Mouse (Mus musculus): ENCODE measurements at regions not wholly inside any gene's neighbourhood (a gene's known extent, or its start where the extent isn't known, plus 50 kb on each side); places are given as distances from the start of the nearest gene placed in this dataset.
A peak's percentile ranks its signal among the peaks of the same experiment; 100 is the strongest.

DNA sequence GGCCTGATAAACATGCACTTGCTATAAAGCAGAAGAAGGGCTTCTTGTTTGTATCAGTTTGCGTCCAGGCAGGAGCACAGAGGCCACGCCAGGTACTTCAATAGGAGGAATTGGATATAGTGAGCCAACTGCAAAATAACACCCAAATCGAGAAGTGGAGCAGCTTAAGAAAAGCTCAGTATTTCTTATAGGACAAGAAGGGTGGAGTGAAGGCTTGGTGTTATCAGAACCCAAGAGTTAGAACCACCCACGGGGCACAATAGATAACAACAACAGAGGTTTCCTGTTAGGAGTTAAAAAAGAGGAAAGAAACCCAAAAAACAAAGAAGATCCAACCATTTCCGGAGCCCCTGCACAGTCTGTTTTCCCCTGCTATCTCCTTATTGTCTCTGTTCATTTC is 126.4 kb upstream of the Bmp2 start:
- H3K4me3 ChIP-seq (ENCODE audit: low read depth, low read length), result no peak overlapping the region
- H3K27me3 ChIP-seq (replicated peaks; ENCODE audit: insufficient read depth, low read length), result no peaks in the 10 kb centered on the region
- DNase-seq (ENCODE audit: low spot score) (no peak), ATAC-seq (no peak)
- no peaks in the 10 kb centered on the region for H3K9me3 ChIP-seq (ENCODE audit: low read length)
- TF ChIP-seq EP300 (IDR thresholded peaks at IDR 0.05) (no peak), CTCF (IDR thresholded peaks at IDR 0.05) (no peak)
- no peaks in the 10 kb centered on the region for H3K4me1 ChIP-seq (ENCODE audit: insufficient read depth, low read depth, low read length)
- H3K36me3 ChIP-seq (ENCODE audit: insufficient read depth, low read length), result no peaks in the 10 kb centered on the region
- 58% methylated on average over 5 of the region's 5 CpGs for WGBS
- H3K27ac ChIP-seq (ENCODE audit: low read length), result no peak overlapping the region
- no peak overlapping the region for H3K9ac ChIP-seq (replicated peaks; ENCODE audit: low read depth)
- no peak overlapping the region for H3K4me2 ChIP-seq (replicated peaks; ENCODE audit: low read depth, low read length)

DNA sequence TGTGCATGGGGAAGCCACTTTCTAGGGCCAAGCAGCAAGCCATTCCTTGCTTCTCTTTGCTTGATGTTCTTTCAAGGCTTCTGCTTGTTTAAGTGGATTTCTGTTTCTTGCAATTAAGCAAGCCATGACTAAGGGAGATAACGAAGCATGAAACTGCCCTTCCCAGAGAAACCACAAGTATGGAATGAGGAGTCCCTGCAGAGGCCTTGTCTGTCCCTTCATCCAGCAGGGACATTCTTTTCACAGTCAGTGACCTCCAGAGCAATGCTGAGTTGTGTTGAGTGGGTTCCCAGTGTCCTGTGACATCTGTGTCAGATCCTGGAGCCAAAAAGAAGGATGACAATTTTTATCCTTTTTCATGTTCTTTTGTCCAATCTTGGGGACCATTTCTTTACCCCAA is 124.9 kb upstream of the Bmp2 start:
- 57% methylated on average over 1 of the region's 1 CpGs for WGBS
- ATAC-seq, result no peak

DNA sequence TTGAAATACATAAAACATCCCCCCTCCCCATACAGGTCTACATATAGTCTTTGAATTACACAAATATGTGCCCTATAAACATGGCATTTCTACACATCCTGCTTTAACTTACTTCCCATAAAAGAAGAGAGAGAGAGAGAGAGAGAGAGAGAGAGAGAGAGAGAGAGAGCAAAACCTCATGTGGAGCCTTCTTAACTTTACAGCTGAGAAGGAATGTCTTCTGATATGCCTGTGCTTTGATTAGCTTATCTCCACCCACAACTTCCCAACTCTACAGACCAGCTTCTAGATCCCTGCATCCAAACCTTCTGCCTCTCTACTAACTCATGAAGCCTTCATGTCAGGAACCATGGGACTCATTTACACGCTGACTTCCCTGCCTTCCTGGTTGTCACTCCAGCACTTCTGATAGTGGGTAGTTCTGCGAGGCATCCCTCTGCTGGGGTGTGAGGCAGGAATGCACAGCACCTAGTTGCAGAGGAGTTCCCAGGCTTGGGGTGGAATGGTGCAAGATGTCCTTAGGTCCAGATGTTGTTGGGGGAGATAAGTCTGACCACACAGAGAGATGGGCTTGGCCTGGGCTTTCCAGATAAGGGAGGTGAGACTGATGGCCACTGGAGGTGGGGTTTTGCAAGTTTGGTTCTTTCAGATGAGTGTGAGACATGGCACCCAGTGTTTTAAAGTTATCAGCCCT is 122.4 kb upstream of the Bmp2 start:
- ATAC-seq, result no peak
- Histone ChIP-seq H3K9ac (replicated peaks; ENCODE audit: low read depth) (no peak overlapping the region), H3K9me3 (ENCODE audit: low read length) (no peaks in the 10 kb centered on the region), H3K4me1 (ENCODE audit: insufficient read depth, low read depth, low read length) (no peaks in the 10 kb centered on the region), H3K4me2 (replicated peaks; ENCODE audit: low read depth, low read length) (no peak overlapping the region), H3K4me3 (ENCODE audit: low read depth, low read length) (no peak overlapping the region), H3K27me3 (replicated peaks; ENCODE audit: insufficient read depth, low read length) (no peaks in the 10 kb centered on the region), H3K27ac (ENCODE audit: low read length) (no peak overlapping the region), H3K36me3 (ENCODE audit: insufficient read depth, low read length) (no peaks in the 10 kb centered on the region)
- WGBS, result 37% methylated on average over 2 of the region's 2 CpGs
- no peak for DNase-seq (ENCODE audit: low spot score)
- TF ChIP-seq EP300 (IDR thresholded peaks at IDR 0.05) (no peak), CTCF (IDR thresholded peaks at IDR 0.05) (no peak)

More for the DNA sequence above, 124.9 kb upstream of the Bmp2 start:
- Histone ChIP-seq H3K9me3 (ENCODE audit: low read length) (no peaks in the 10 kb centered on the region), H3K9ac (replicated peaks; ENCODE audit: low read depth) (no peak overlapping the region), H3K4me1 (ENCODE audit: insufficient read depth, low read depth, low read length) (no peaks in the 10 kb centered on the region), H3K27me3 (replicated peaks; ENCODE audit: insufficient read depth, low read length) (no peaks in the 10 kb centered on the region), H3K36me3 (ENCODE audit: insufficient read depth, low read length) (no peaks in the 10 kb centered on the region), H3K4me2 (replicated peaks; ENCODE audit: low read depth, low read length) (no peak overlapping the region), H3K4me3 (ENCODE audit: low read depth, low read length) (no peak overlapping the region), H3K27ac (ENCODE audit: low read length) (no peak overlapping the region)
- no peak for DNase-seq (ENCODE audit: low spot score)
- TF ChIP-seq CTCF (IDR thresholded peaks at IDR 0.05) (no peak), EP300 (IDR thresholded peaks at IDR 0.05) (no peak)

DNA sequence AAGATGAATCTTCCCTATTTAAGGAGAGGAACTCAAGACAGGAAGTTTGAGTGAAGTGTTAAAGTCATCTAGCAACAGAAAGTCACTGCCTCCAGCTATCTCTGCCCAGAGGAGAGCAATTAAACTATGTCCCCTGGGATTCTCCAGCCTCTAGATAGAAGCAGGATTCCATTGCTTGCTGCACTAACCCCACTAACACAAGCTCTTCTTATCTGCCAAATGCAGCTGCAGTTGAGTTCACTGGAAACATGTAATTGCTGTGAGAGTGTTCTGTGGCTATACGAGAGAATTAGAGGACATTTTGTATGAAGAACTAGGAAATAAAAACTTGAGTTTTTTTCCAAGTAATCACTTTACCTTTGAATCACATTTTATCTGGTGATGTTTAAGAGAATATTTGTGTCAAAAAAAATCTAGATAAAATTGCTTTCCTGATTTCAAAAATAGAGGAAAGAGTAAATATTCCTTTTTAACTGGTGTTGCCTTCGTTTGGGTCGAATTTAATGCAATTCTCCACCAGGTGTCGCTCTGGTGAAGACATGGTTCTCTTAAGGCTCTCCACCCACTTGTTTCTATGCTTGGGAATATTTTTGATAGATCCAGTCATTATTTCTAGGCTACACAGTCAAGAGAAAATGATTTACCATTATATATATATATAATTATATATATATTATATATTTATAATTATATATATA is 121.1 kb upstream of the Bmp2 start:
- Histone ChIP-seq H3K9me3 (ENCODE audit: low read length) (no peaks in the 10 kb centered on the region), H3K27me3 (replicated peaks; ENCODE audit: insufficient read depth, low read length) (no peaks in the 10 kb centered on the region), H3K4me3 (ENCODE audit: low read depth, low read length) (no peak overlapping the region), H3K36me3 (ENCODE audit: insufficient read depth, low read length) (no peaks in the 10 kb centered on the region), H3K4me1 (ENCODE audit: insufficient read depth, low read depth, low read length) (no peaks in the 10 kb centered on the region), H3K4me2 (replicated peaks; ENCODE audit: low read depth, low read length) (no peak overlapping the region), H3K9ac (replicated peaks; ENCODE audit: low read depth) (no peak overlapping the region), H3K27ac (ENCODE audit: low read length) (no peak overlapping the region)
- TF ChIP-seq EP300 (IDR thresholded peaks at IDR 0.05) (no peak), CTCF (IDR thresholded peaks at IDR 0.05) (peak; percentile 64)
- DNase-seq (ENCODE audit: low spot score) (peak; percentile 63), ATAC-seq (no peak)
- WGBS, result 45% methylated on average over 4 of the region's 4 CpGs

DNA sequence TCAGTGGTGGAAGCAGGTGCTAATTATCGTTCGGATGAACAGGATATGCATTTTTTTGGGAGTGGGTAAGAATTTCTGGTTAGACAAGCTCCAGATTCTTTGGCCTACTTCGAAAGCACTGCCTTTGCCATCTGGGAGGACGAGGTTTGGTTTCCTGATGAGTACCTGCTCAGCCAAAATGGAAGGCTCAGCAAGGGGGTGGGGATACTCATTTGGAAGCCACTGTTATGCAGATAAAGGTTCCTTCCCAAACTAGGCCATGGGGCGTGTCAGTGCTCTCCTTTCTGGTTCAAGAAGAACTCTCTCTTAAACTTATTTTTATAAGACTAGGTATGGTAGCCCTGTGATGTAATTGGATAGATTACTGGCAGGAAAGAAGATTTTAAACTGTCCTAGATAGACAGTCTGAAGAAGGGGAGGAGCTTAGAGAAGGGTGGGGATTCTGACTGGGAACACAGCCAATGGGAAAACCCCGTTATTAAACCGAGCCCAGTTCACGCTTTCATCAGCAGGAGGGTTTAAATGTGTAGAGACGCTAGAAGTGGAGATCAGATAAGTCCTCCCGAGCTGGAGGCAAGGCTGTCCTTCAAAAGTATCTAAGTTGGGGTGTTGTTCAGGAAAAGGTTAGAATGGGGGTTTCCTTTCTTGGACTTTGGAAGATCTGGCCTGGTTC is 119.7 kb upstream of the Bmp2 start:
- H3K4me3 ChIP-seq (ENCODE audit: low read depth, low read length), result no peak overlapping the region
- no peaks in the 10 kb centered on the region for H3K27me3 ChIP-seq (replicated peaks; ENCODE audit: insufficient read depth, low read length)
- H3K27ac ChIP-seq (ENCODE audit: low read length), result no peak overlapping the region
- H3K4me1 ChIP-seq (ENCODE audit: insufficient read depth, low read depth, low read length), result no peaks in the 10 kb centered on the region
- no peak overlapping the region for H3K4me2 ChIP-seq (replicated peaks; ENCODE audit: low read depth, low read length)
- no peak overlapping the region for H3K9ac ChIP-seq (replicated peaks; ENCODE audit: low read depth)
- ATAC-seq, result no peak
- 72% methylated on average over 10 of the region's 10 CpGs for WGBS
- no peak for DNase-seq (ENCODE audit: low spot score)
- TF ChIP-seq CTCF (IDR thresholded peaks at IDR 0.05) (no peak), EP300 (IDR thresholded peaks at IDR 0.05) (no peak)
- no peaks in the 10 kb centered on the region for H3K9me3 ChIP-seq (ENCODE audit: low read length)
- H3K36me3 ChIP-seq (ENCODE audit: insufficient read depth, low read length), result no peaks in the 10 kb centered on the region

All from lung, postnatal 0 days (tissue).